Mouse (Mus musculus) cerebellum, adult (tissue): ENCODE data around the gene Zc3hav1.

Experiments
- ATAC-seq: cut with Nextera tagmentation; 2 replicates; pipeline ENCODE4 v1.9.2; 2017; ENCODE audit warnings: mild to moderate bottlenecking, moderate library complexity, mixed read lengths; ENCODE audit not compliant: insufficient number of reproducible peaks, low FRiP score, low TSS enrichment

Gene Zc3hav1

DNA sequence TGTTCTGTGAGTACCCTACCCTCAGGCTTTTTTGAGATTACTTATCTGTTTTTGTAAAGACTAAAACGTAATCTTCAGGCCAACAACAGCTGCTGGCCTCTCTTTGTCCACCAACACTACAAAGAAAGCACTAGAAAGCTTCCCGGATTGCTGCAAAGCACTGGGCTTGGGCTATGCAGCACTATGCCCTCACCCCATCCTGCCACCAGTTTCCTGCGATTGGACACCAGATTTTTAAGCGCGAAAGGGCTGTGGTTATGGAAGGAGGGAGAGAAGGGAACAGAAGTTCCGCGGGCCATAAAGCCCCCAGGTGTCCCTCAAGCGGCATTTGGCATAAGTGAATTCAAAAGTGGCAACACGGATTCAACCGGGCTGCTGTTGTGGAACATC is 56.2 kb downstream of the Zc3hav1 start:
- ATAC-seq, result no peak; the same call in 1 of the 2 replicates

DNA sequence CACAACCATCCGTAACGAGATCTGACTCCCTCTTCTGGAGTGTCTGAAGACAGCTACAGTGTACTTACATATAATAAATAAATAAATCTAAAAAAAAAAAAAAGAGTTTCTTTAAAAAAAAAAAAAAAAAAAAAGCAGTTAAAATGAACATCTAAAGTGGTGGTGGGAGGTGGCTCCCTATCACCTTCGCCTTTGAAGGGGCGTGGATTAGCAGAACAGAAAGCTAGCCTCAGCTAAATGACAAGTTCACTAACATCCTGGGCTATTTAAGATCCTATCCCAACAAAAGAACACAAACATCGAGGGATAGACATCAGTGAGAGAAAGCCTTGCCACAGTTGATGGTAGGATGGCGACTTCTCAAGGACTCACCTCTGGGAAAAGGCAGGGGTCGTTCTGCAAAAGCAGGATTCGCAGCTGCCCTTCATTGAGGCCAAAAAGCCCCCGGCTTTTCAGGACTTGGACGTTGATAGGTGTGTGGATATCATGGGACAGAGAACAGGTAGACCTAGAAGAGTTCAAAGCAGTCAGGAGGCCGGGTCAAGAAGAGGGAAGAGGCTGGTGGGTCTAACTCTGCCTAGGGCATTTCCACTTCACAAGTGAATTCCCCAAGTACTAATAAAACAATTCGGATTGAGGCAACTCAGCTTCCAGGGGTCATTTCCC is 56.7 kb downstream of the Zc3hav1 start:
- ATAC-seq, result no peak

DNA sequence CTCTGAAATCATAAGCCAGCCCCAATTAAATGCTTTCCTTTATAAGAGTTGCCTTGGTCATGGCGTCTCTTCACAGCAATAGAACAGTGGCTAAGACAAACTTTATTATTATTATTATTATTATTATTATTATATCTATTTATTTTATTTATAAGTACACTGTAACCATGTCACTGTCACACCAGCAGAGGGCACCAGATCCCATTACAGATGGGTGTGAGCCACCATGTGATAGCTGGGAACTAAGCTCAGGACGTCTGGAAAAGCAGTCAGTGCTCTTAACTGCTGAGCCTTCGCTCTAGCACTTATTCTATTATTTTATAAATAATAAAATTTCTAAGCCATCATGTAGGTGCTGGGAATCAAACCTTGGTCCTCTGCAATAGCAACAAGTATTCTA is 60.7 kb downstream of the Zc3hav1 start:
- no peak for ATAC-seq

DNA sequence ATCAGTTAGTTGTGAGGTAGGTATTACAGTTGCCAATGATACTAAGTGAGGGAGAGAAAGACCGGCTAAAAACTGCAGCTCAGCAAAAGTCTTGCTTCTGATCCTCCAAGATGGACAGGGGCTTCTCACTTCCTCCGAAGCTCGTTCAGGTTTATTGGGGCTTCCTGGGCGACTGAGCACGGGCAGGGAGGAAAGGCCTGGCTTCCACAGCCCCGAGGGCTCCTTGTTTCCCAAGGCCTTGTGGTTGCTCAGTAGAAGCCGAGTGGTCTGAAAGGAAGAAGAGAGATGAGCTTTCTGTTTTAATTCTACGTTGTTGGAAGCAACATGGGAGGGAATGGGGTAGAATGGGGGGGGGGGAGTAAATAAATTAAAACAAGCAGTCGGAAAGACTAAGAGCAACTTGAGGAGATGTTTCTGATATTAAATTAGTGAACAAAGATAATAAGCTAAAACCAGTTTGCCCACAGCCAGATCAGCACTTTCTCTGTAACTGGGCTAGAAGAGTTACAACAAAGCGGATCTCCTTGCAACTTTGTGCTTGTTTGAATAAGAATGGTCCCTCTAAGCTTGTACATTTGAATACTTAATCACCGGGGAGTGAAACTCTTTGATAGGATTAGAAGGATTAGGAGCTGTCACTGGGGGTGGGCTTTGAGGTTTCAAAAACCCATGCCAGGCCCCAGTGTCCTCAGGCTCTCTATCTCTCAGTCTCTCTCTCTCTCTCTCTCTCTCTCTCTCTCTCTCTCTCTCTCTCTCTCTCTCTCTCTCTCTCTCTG is 61.3 kb downstream of the Zc3hav1 start:
- ATAC-seq, result no peak

DNA sequence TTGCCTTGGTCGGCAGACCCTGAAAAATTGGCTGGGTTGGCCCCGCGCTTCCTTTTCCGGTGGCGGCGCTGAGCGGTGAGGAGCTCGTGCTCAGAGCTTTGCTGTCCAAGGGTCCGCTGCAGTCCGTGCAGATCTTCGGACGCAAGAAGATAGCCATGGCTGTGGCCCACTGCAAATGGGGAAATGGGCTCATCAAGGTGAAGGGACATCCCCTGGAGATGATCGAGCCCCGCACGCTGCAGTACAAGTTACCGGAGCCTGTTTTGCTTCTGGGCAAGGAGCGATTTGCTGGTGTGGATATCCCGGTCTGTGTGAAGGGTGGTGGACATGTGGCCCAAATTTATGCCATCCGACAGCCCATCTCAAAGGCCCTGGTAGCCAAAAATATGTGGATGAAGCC is 70.0 kb downstream of the Zc3hav1 start:
- no peak for ATAC-seq

DNA sequence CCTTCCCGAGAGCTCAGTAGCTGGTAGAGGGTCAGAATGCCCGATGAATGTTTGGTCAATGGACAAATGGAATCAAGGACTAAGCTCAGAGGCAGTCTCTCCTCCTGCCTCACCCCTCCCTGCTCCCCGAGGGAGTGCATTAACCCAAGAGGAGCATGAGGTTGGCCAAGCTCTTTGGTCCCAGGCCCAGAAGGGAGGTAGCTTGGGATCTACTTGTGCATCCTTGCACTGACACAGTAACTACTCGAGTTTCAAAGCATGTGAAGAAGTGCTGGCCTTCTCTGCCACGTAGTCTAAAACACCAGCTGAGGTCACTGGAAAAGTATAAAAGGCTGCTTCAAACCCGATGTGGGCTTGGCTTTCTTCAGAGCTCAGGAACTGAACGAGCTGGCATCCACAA is 89.9 kb downstream of the Zc3hav1 start:
- ATAC-seq, result no peak

DNA sequence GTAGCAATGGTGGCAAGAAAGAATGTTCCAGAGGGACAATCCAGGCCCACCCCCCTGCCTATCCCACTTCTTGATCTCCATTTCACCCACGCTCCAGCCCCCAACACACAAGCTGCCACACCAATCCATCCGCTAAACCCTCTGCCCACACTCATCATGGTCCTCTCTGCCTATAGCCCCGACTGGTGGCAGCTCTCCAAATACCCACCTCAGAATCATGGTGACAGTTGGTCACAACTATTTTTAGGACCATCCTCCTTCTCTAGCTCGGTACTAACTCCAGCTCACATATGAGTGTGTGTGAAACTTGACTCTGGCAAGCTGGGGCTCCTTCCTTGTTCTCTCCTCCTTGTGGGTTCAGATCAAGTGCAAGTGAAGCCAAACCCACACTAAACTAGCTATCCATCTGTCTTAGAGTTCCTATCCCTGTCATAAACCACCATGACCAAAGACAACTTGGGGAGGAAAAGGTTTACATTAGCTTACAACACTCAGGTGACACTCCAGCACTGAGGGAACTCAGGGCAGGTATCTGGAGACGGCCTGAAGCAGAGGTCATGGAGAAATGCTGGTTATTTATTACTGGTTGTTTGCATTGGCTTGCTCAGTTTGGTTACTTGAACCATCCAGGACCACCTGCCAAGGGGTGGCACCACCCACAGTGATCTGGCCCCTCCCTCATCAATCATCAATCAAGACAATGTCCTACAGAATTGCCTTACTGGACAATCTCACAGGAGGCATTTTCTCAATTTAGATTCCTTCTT is 90.8 kb downstream of the Zc3hav1 start:
- no peak for ATAC-seq

DNA sequence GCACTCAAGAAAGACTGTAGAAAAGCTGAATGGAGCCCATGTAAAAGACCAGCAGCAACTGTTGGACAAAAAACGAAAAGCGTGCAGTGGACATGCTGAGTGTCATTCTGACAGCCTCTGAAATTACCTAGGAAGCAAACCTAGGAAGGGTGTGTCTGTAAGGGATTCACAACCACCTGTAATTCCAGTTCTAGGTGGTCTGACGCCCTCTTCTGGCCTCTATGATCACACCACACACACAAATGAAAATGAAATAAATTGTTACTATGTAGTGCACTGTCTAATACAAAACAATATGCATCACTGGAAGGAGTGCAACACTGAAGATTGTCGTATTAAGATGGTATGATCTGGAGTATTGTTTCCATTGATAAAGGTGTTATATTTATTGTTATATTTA is 92.5 kb downstream of the Zc3hav1 start:
- no peak for ATAC-seq

DNA sequence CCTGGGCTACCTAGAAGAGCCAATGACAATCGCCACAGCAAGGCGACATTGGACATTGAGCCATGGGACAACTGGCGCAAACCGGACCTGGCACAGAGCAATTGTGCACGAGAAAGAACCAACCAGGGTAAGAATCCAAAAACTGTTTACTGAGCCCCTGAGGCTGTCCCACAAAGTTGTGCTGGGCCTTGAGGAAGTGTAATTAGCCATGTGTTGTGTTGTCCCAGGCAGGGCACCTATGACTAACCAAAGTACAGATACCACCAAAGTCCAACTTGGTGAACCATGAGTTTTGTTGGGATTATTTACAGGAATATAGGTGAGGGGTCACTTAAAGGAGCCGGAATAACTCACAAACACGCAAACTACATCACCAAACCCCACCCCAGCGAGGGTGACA is 96.9 kb downstream of the Zc3hav1 start:
- no peak for ATAC-seq

DNA sequence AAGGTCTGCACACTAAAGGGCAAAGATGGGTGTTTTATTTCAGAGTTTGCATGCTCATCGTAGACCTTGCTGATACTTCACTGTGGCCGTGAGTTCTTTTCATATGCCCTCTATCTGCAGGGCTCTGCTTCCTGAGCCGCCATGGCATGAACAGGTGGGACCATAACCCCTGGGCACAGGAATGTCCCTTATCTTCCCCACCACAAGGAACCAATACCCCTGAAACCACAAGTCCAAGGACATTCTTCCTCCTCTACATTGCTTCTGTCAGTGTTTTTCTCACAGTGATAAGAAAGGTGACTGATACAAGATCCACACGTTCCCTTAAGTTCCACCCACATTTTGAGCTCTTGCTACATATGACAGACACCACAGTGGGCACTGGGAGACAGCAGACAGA is 97.6 kb downstream of the Zc3hav1 start:
- ATAC-seq, result no peak

DNA sequence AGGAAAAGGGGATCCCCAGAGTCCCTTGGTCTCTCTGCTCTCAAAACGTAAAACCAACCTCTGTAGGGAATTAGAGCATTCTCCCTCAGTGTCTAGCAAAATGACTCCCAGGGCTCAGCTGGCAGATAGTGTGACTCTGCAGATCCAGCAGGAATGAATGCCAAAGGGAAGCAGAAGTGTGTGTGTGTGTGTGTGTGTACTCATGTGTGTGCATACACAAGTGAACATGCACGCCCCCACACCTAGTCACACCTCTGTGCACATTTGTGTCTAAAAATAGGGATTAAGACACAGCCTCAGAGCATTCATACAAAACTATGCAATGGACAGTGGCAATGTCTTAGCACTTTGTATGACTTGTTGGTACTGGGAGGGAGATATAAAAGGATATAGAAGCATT is 98.6 kb downstream of the Zc3hav1 start:
- ATAC-seq, result no peak
